Mouse (Mus musculus) lung, embryonic 16.5 days (tissue): Measurements from ENCODE around the gene Stub1. TPM values are rescaled to one million over a fixed set of nuclear protein-coding genes. Genes with fewer than 3 reads are reported as not detected.

Source experiments
- ATAC-seq: fragments of 200-750 bp; cut with Nextera tagmentation; 2 replicates; pipeline ENCODE4 v1.8.0; 2017; ENCODE audit warnings: low read depth, mild to moderate bottlenecking, moderate library complexity
- H3K27ac ChIP-seq: fragments of 300-500 bp; sonication (generic); 2 replicates; pipeline ENCODE4 v1.5.1; 2014; ENCODE audit warnings: mild to moderate bottlenecking, control low read depth, low read length
- H3K27me3 ChIP-seq: fragments of 300-500 bp; sonication (generic); 2 replicates; pipeline ENCODE4 v1.6.1; 2014; ENCODE audit warnings: low read depth, low read length, mixed read lengths; ENCODE audit not compliant: control insufficient read depth, insufficient read depth
- H3K36me3 ChIP-seq: fragments of 300-500 bp; sonication (generic); 2 replicates; pipeline ENCODE4 v1.6.1; 2014; ENCODE audit warnings: low read length; ENCODE audit not compliant: control insufficient read depth, insufficient read depth
- H3K4me1 ChIP-seq: fragments of 300-500 bp; sonication (generic); replicated peaks from 2 replicates; pipeline ENCODE4 v1.6.1; 2014; ENCODE audit warnings: low read length, mixed read lengths; ENCODE audit not compliant: control insufficient read depth, insufficient read depth
- H3K4me2 ChIP-seq: fragments of 300-500 bp; sonication (generic); 2 replicates; pipeline ENCODE4 v1.6.1; 2014; ENCODE audit warnings: low read depth, low read length, control low read depth
- H3K4me3 ChIP-seq: fragments of 300-500 bp; sonication (generic); 2 replicates; pipeline ENCODE4 v1.5.1; 2014; ENCODE audit warnings: mild to moderate bottlenecking, low read length, control low read depth
- H3K9ac ChIP-seq: fragments of 300-500 bp; sonication (generic); 2 replicates; pipeline ENCODE4 v1.6.1; 2014; ENCODE audit warnings: low read length, control low read depth
- H3K9me3 ChIP-seq: fragments of 300-500 bp; sonication (generic); 2 replicates; pipeline ENCODE4 v1.6.1; 2016; ENCODE audit warnings: low read length; ENCODE audit not compliant: control insufficient read depth
- WGBS: fragments of 180-500 bp; shearing (Covaris S2); extraction: QIAGEN DNeasy Blood & Tissue Kit; methylation state at CpG from one replicate; pipeline ENCODE4 v1.1.7; 2014; 5-methylcytosine and 5-hydroxymethylcytosine counted together
- polyA plus RNA-seq: library from polyadenylated mRNA; unstranded; fragments of >200 nt; fragmentation: Nextera tagmentation; extraction: Ambion mirVana; gene quantifications from 2 replicates; pipeline ENCODE4 v1.2.1, GENCODE M21; 2015

Stub1 gene
- polyA plus RNA-seq, 1 experiment from 2014 or later = 316 TPM

GRCm38 (mm10) chr17:25834595-25835222, 1.5 kb upstream of the Stub1 start:
- Histone ChIP-seq H3K27me3 (no peaks in the 10 kb centered on the region), H3K36me3 (peaks cover 24% of the 10 kb centered on the region), H3K27ac (0 out of 2 replicates have a peak overlapping the region, but pooled peaks have one; percentile 24), H3K4me2 (peak overlapping the region; percentile 80), H3K9ac (peak overlapping the region; percentile 85), H3K4me1 (peaks cover 56% of the 10 kb centered on the region), H3K9me3 (no peaks in the 10 kb centered on the region), H3K4me3 (peak overlapping the region; percentile 85)
- ATAC-seq = no peak
- 76% methylated on average over 12 of the region's 12 CpGs for WGBS

- H3K27ac ChIP-seq = peak overlapping the region; percentile 93
- H3K27me3 ChIP-seq = no peaks in the 10 kb centered on the region
- 10% methylated on average over 6 of the region's 6 CpGs for WGBS
- H3K9ac ChIP-seq = peak overlapping the region; percentile 85
- peak overlapping the region; percentile 80 for H3K4me2 ChIP-seq
- peak overlapping the region; percentile 85 for H3K4me3 ChIP-seq
- H3K36me3 ChIP-seq = peaks cover 18% of the 10 kb centered on the region
- ATAC-seq = no peak
- no peaks in the 10 kb centered on the region for H3K9me3 ChIP-seq
- H3K4me1 ChIP-seq = peaks cover 59% of the 10 kb centered on the region
Measured at GRCm38 (mm10) chr17:25833961-25834594, 874 bp upstream of the Stub1 start.

GRCm38 (mm10) chr17:25832436-25833290, 541 bp downstream of the Stub1 start:
- H3K36me3 ChIP-seq = peaks cover 14% of the 10 kb centered on the region
- H3K27me3 ChIP-seq = no peaks in the 10 kb centered on the region
- peak overlapping the region; percentile 93 for H3K27ac ChIP-seq
- H3K4me2 ChIP-seq = peak overlapping the region; percentile 91
- H3K4me3 ChIP-seq = peak overlapping the region; percentile 85
- H3K9ac ChIP-seq = peak overlapping the region; percentile 90
- WGBS = under 1% methylated on average over 75 of the region's 77 CpGs
- peak; percentile 93 for ATAC-seq
- peaks cover 64% of the 10 kb centered on the region for H3K4me1 ChIP-seq
- H3K9me3 ChIP-seq = no peaks in the 10 kb centered on the region

GRCm38 (mm10) chr17:25831451-25832281, 1.5 kb downstream of the Stub1 start:
- 46% methylated on average over 21 of the region's 21 CpGs for WGBS
- H3K9ac ChIP-seq = peak overlapping the region; percentile 90
- peak overlapping the region; percentile 85 for H3K4me3 ChIP-seq
- H3K27ac ChIP-seq = peak overlapping the region; percentile 89
- H3K36me3 ChIP-seq = peaks cover 14% of the 10 kb centered on the region
- peaks cover 57% of the 10 kb centered on the region for H3K4me1 ChIP-seq
- H3K4me2 ChIP-seq = peak overlapping the region; percentile 91
- no peak for ATAC-seq
- no peaks in the 10 kb centered on the region for H3K27me3 ChIP-seq
- H3K9me3 ChIP-seq = no peaks in the 10 kb centered on the region

GRCm38 (mm10) chr17:25830806-25831431, 2.3 kb downstream of the Stub1 start:
- Histone ChIP-seq H3K27me3 (no peaks in the 10 kb centered on the region), H3K9me3 (no peaks in the 10 kb centered on the region), H3K4me3 (peak overlapping the region; percentile 85; the same call in 1 of the 2 replicates), H3K36me3 (peaks cover 14% of the 10 kb centered on the region), H3K9ac (no peak overlapping the region), H3K4me1 (peaks cover 51% of the 10 kb centered on the region), H3K4me2 (peak overlapping the region; percentile 91), H3K27ac (no peak overlapping the region)
- 81% methylated on average over 14 of the region's 14 CpGs for WGBS
- ATAC-seq = no peak

GRCm38 (mm10) chr17:25830200-25830753, 2.9 kb downstream of the Stub1 start:
- no peaks in the 10 kb centered on the region for H3K9me3 ChIP-seq
- no peak overlapping the region for H3K9ac ChIP-seq
- no peak overlapping the region for H3K27ac ChIP-seq
- peaks cover 45% of the 10 kb centered on the region for H3K4me1 ChIP-seq
- peaks cover 14% of the 10 kb centered on the region for H3K36me3 ChIP-seq
- no peak overlapping the region for H3K4me3 ChIP-seq
- H3K27me3 ChIP-seq = no peaks in the 10 kb centered on the region
- no peak for ATAC-seq
- WGBS = 82% methylated on average over 4 of the region's 4 CpGs
- no peak overlapping the region for H3K4me2 ChIP-seq

- Histone ChIP-seq H3K4me1 (peaks cover 44% of the 10 kb centered on the region), H3K4me3 (peak overlapping the region; percentile 72), H3K9me3 (no peaks in the 10 kb centered on the region), H3K4me2 (peak overlapping the region; percentile 84), H3K36me3 (peaks cover 14% of the 10 kb centered on the region), H3K9ac (peak overlapping the region; percentile 85), H3K27ac (peak overlapping the region; percentile 92), H3K27me3 (no peaks in the 10 kb centered on the region)
- WGBS = 32% methylated on average over 8 of the region's 8 CpGs
- no peak for ATAC-seq
Measured at GRCm38 (mm10) chr17:25829558-25830017, 3.6 kb downstream of the Stub1 start.
